Mouse (Mus musculus) CH12.LX (cell line): ENCODE results near the gene Abhd16b. TPM values are rescaled to one million over a fixed set of nuclear protein-coding genes. Genes with fewer than 3 reads are reported as not detected.

Source experiments
- DNase-seq: peaks from one replicate; pipeline ENCODE4 v3.0.0-alpha.2; 2013; ENCODE audit errors: extremely low read depth
- H3K27ac ChIP-seq: 2 replicates; pipeline ENCODE4 v1.5.1; 2012; ENCODE audit warnings: low read depth, mild to moderate bottlenecking, control low read depth, moderate library complexity; ENCODE audit not compliant: insufficient read depth
- H3K27me3 ChIP-seq: replicated peaks from 2 replicates; pipeline ENCODE3; 2012; ENCODE audit warnings: inconsistent platforms
- H3K36me3 ChIP-seq, 2 experiments: replicated peaks in 1 of 2; 2 replicates each; pipeline versions ENCODE3 to v1.6.1; 2012; ENCODE audit warnings: inconsistent platforms in 1 of 2, low read length in 1 of 2, mild to moderate bottlenecking in 1 of 2, mixed read lengths in 1 of 2, moderate library complexity in 1 of 2; ENCODE audit not compliant: control insufficient read depth in 1 of 2, insufficient read depth in 1 of 2
- H3K4me1 ChIP-seq, 2 experiments: 2 replicates each; pipeline ENCODE4 v1.6.1; 2012; ENCODE audit warnings: inconsistent platforms in 1 of 2, moderate library complexity in 1 of 2; ENCODE audit not compliant: insufficient read depth in 2 of 2, control insufficient read depth in 1 of 2
- H3K4me2 ChIP-seq: 2 replicates; pipeline ENCODE4 v1.6.1; 2012; ENCODE audit warnings: low read depth, mild to moderate bottlenecking, control low read depth; ENCODE audit not compliant: poor library complexity, insufficient read depth, severe bottlenecking
- H3K4me3 ChIP-seq, 3 experiments: fragments of 150-350 bp in 1 of 3; sonication (generic) in 1 of 3; replicated peaks in 1 of 3; 2 replicates each; pipeline versions ENCODE3 to v1.5.1; 2011 to 2012; ENCODE audit warnings: low read depth in 2 of 3, low read length in 2 of 3, mild to moderate bottlenecking in 2 of 3, moderate library complexity in 2 of 3, control low read depth in 1 of 3, improper control_type of control experiment in 1 of 3, inconsistent platforms in 1 of 3, mixed read lengths in 1 of 3; ENCODE audit not compliant: poor library complexity in 1 of 3
- H3K79me2 ChIP-seq: replicated peaks from 2 replicates; pipeline ENCODE4 v1.6.1; 2012; ENCODE audit warnings: mild to moderate bottlenecking, moderate library complexity; ENCODE audit not compliant: control insufficient read depth, poor library complexity, insufficient read depth, severe bottlenecking; ENCODE audit errors: extremely low read depth
- H3K9ac ChIP-seq: 2 replicates; pipeline ENCODE4 v1.6.1; 2012; ENCODE audit warnings: low read depth, mild to moderate bottlenecking, control low read depth, moderate library complexity; ENCODE audit not compliant: insufficient read depth
- H3K9me3 ChIP-seq: replicated peaks from 2 replicates; pipeline ENCODE3; 2012; ENCODE audit warnings: low read length, inconsistent platforms, mixed read lengths
- BHLHE40 ChIP-seq: IDR thresholded peaks from 2 replicates; pipeline ENCODE4 v1.6.1; 2011; ENCODE audit warnings: mild to moderate bottlenecking, low read depth, low read length, improper control_type of control experiment
- CHD1 ChIP-seq: IDR thresholded peaks from 2 replicates; pipeline ENCODE4 v1.6.1; 2012; ENCODE audit warnings: low read depth, low read length, improper control_type of control experiment, inconsistent platforms
- E2F4 ChIP-seq: IDR thresholded peaks from 2 replicates; pipeline ENCODE4 v1.6.1; 2011; ENCODE audit warnings: low read depth, low read length, improper control_type of control experiment; ENCODE audit not compliant: insufficient replicate concordance
- ELF1 ChIP-seq: IDR thresholded peaks from 2 replicates; pipeline ENCODE4 v1.6.1; 2014; ENCODE audit warnings: low read depth, mild to moderate bottlenecking, inconsistent platforms, low read length, improper control_type of control experiment
- EP300 ChIP-seq: IDR thresholded peaks from 2 replicates; pipeline ENCODE4 v1.6.1; 2011; ENCODE audit warnings: low read length, improper control_type of control experiment
- ETS1 ChIP-seq: conservative IDR thresholded peaks from 2 replicates; pipeline ENCODE4 v1.6.1; 2012; ENCODE audit warnings: low read depth, mild to moderate bottlenecking, inconsistent platforms, low read length, improper control_type of control experiment, moderate library complexity
- GABPA ChIP-seq: IDR thresholded peaks from 2 replicates; pipeline ENCODE4 v1.6.1; 2012; ENCODE audit warnings: low read depth, low read length, improper control_type of control experiment, inconsistent platforms; ENCODE audit not compliant: insufficient replicate concordance
- IRF4 ChIP-seq: IDR thresholded peaks from 2 replicates; pipeline ENCODE4 v1.6.1; 2014; ENCODE audit warnings: low read depth, mild to moderate bottlenecking, inconsistent platforms, low read length, improper control_type of control experiment
- JUN ChIP-seq: IDR thresholded peaks from 2 replicates; pipeline ENCODE4 v1.6.1; 2011; ENCODE audit warnings: low read depth, mild to moderate bottlenecking, low read length, improper control_type of control experiment, moderate library complexity; ENCODE audit not compliant: insufficient read depth
- JUND ChIP-seq: conservative IDR thresholded peaks from 2 replicates; pipeline ENCODE4 v1.6.1; 2011; ENCODE audit warnings: low read depth, low read length, improper control_type of control experiment
- KAT2A ChIP-seq: IDR thresholded peaks from 2 replicates; pipeline ENCODE4 v1.6.1; 2012; ENCODE audit warnings: low read length, improper control_type of control experiment, inconsistent platforms; ENCODE audit not compliant: insufficient replicate concordance
- MAFK ChIP-seq: IDR thresholded peaks from 2 replicates; pipeline ENCODE4 v1.6.1; 2011; ENCODE audit warnings: low read length, improper control_type of control experiment; ENCODE audit not compliant: insufficient replicate concordance
- MAZ ChIP-seq: IDR thresholded peaks from 2 replicates; pipeline ENCODE4 v1.6.1; 2012; ENCODE audit warnings: low read depth, mild to moderate bottlenecking, inconsistent platforms, low read length, improper control_type of control experiment, moderate library complexity
- MXI1 ChIP-seq: IDR thresholded peaks from 2 replicates; pipeline ENCODE4 v1.6.1; 2011; ENCODE audit warnings: mild to moderate bottlenecking, low read depth, low read length, improper control_type of control experiment
- MYC ChIP-seq: IDR thresholded peaks from 2 replicates; pipeline ENCODE4 v1.6.1; 2011; ENCODE audit warnings: low read depth, mild to moderate bottlenecking, improper control_type of control experiment, low read length
- NELFE ChIP-seq: IDR thresholded peaks from 2 replicates; pipeline ENCODE4 v1.6.1; 2011; ENCODE audit warnings: low read depth, low read length, improper control_type of control experiment
- NRF1 ChIP-seq: IDR thresholded peaks from 2 replicates; pipeline ENCODE4 v1.6.1; 2014; ENCODE audit warnings: low read depth, mild to moderate bottlenecking, inconsistent platforms, low read length, improper control_type of control experiment, moderate library complexity
- PAX5 ChIP-seq: IDR thresholded peaks from 2 replicates; pipeline ENCODE4 v1.6.1; 2012; ENCODE audit warnings: low read length, inconsistent platforms, mixed read lengths
- POLR2A ChIP-seq: IDR thresholded peaks from 2 replicates; pipeline ENCODE4 v1.6.1; 2011; ENCODE audit warnings: low read depth, mild to moderate bottlenecking, improper control_type of control experiment, low read length
- POLR2AphosphoS2 ChIP-seq: IDR thresholded peaks from 2 replicates; pipeline ENCODE4 v1.6.1; 2011; ENCODE audit warnings: low read depth, low read length, improper control_type of control experiment
- RAD21 ChIP-seq: IDR thresholded peaks from 2 replicates; pipeline ENCODE4 v1.6.1; 2011; ENCODE audit warnings: low read depth, mild to moderate bottlenecking, low read length, improper control_type of control experiment, moderate library complexity
- SIN3A ChIP-seq: IDR thresholded peaks from 2 replicates; pipeline ENCODE4 v1.6.1; 2012; ENCODE audit warnings: low read length, improper control_type of control experiment, inconsistent platforms
- TCF12 ChIP-seq: IDR thresholded peaks from 2 replicates; pipeline ENCODE4 v1.6.1; 2014; ENCODE audit warnings: low read depth, mild to moderate bottlenecking, inconsistent platforms, low read length, improper control_type of control experiment
- UBTF ChIP-seq: IDR thresholded peaks from 2 replicates; pipeline ENCODE4 v1.6.1; 2012; ENCODE audit warnings: low read depth, mild to moderate bottlenecking, inconsistent platforms, low read length, improper control_type of control experiment, moderate library complexity
- USF1 ChIP-seq: IDR thresholded peaks from 2 replicates; pipeline ENCODE4 v1.6.1; 2014; ENCODE audit warnings: low read depth, mild to moderate bottlenecking, inconsistent platforms, low read length, improper control_type of control experiment
- USF2 ChIP-seq: conservative IDR thresholded peaks from 2 replicates; pipeline ENCODE4 v1.6.1; 2011; ENCODE audit warnings: low read depth, low read length, improper control_type of control experiment
- ZC3H11A ChIP-seq: IDR thresholded peaks from 2 replicates; pipeline ENCODE4 v1.6.1; 2012; ENCODE audit warnings: low read depth, mild to moderate bottlenecking, inconsistent platforms, low read length, improper control_type of control experiment
- ZKSCAN1 ChIP-seq: IDR thresholded peaks from 2 replicates; pipeline ENCODE4 v1.6.1; 2012; ENCODE audit warnings: low read depth, inconsistent platforms, low read length, improper control_type of control experiment, borderline replicate concordance
- ZMIZ1 ChIP-seq: IDR thresholded peaks from 2 replicates; pipeline ENCODE4 v1.6.1; 2012; ENCODE audit warnings: low read depth, mild to moderate bottlenecking, inconsistent platforms, low read length, improper control_type of control experiment
- ZNF384 ChIP-seq: IDR thresholded peaks from 2 replicates; pipeline ENCODE4 v1.6.1; 2012; ENCODE audit warnings: low read depth, low read length, improper control_type of control experiment, inconsistent platforms
- dilution Hi-C: fragments of 300-500 bp; cut with MboI; formaldehyde crosslinking; loops from 2 replicates; pipeline ENCODE4 v1.14.3; 2020; ENCODE audit warnings: low sequenced_read_pairs; ENCODE audit not compliant: extremely low pct_unique_long_range_greater_than_20kb, extremely low pct_ligation_motif_present
- in situ Hi-C: fragments of 300-500 bp; cut with MboI; formaldehyde crosslinking; loops from 3 replicates; pipeline ENCODE4 v1.14.3; 2019; ENCODE audit warnings: low sequenced_read_pairs, low pct_ligation_motif_present, low pct_unique_long_range_greater_than_20kb, mixed read lengths
- polyA plus RNA-seq: library from polyadenylated mRNA; unstranded; fragments of >175 nt; gene quantifications from 2 replicates; pipeline ENCODE4 v1.2.1, GENCODE M21; 2012; ENCODE audit warnings: low read depth; ENCODE audit not compliant: insufficient read length
- total RNA-seq, 2 experiments: library from RNA; depleted of rRNA; stranded (reverse); fragments of 300-350 nt in 1 of 2; fragments of >200 nt in 1 of 2; gene quantifications; 2 replicates each; pipeline ENCODE4 v1.2.3; 2012 to 2014

The Abhd16b gene
- total and polyA plus RNA-seq, 3 experiments: not detected

DNA sequence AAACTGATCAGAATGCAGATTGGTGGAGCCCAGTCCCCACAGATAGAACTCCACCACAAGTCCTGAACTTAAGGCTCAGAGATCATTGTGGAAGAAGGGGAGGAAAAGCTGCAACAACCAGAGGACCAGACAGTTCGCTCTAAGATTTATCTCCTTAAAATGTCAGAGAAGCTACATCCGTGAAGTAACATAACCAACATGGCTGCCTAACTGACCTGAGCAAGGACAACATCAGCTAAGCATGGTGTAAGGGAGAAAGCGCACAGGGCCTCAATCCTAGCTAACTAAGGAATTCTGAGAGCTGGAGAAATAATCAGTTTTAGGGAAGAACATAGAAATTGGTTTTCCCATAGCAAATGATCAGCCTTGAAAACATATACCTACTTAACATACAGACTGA lies 26.2 kb downstream of the Abhd16b start:
- 0 out of 2 replicates have a peak, but pooled peaks have one; percentile 36 for TF ChIP-seq CHD1
- TF ChIP-seq IRF4: no peak
- dilution Hi-C loops: no loop called here
- Histone ChIP-seq H3K27ac (peak overlapping the region; percentile 35), H3K36me3 (peaks cover 30 to 55% of the 10 kb centered on the region in 2 experiments), H3K4me2 (peak overlapping the region; percentile 63; the same call in 1 of the 2 replicates), H3K9ac (peak overlapping the region; percentile 92), H3K27me3 (no peaks in the 10 kb centered on the region), H3K9me3 (no peaks in the 10 kb centered on the region), H3K79me2 (peaks cover 39% of the 10 kb centered on the region), H3K4me3 (peak overlapping the region; percentile 12 to 90 (median 78)), H3K4me1 (peaks cover 7 to 36% of the 10 kb centered on the region in 2 experiments; a peak in 3 of 4 replicates)
- in situ Hi-C loops: no loop called here
- DNase-seq: no peak

- Histone ChIP-seq H3K27me3 (no peaks in the 10 kb centered on the region), H3K36me3 (peaks cover 22 to 53% of the 10 kb centered on the region in 2 experiments), H3K9ac (peak within 1 kb of the TSS; percentile 97), H3K9me3 (no peaks in the 10 kb centered on the region), H3K4me1 (peaks cover 7 to 39% of the 10 kb centered on the region in 2 experiments; a peak in 3 of 4 replicates), H3K27ac (peak within 1 kb of the TSS; percentile 88), H3K4me3 (peak within 1 kb of the TSS; percentile 78 to 97 (median 90)), H3K79me2 (peaks cover 50% of the 10 kb centered on the region), H3K4me2 (peak within 1 kb of the TSS; percentile 85)
- in situ Hi-C loops (no loop called here), dilution Hi-C loops (no loop called here)
- DNase-seq: peak; percentile 98
- TF ChIP-seq CHD1 (no peak), JUND (no peak), E2F4 (no peak), ZNF384 (no peak), JUN (no peak), EP300 (no peak), MYC (no peak), ETS1 (no peak), TCF12 (peak; percentile 76), UBTF (peak; percentile 85), BHLHE40 (peak; percentile 79), NELFE (peak; percentile 73), USF1 (no peak), MAFK (no peak), USF2 (no peak), PAX5 (no peak), ELF1 (peak; percentile 86), POLR2A (peak; percentile 94), POLR2AphosphoS2 (no peak), SIN3A (peak; percentile 56), ZKSCAN1 (no peak), NRF1 (peak; percentile 96), ZMIZ1 (peak; percentile 82), ZC3H11A (no peak), MXI1 (peak; percentile 57), KAT2A (no peak), GABPA (no peak), RAD21 (no peak), MAZ (no peak), IRF4 (no peak; the same call in 1 of the 2 replicates)
These were observed 27.3 kb downstream of the Abhd16b start, which contains the start of gene Dnajc5 for GRCm38 (mm10) chr2:181520118-181520935. Dnajc5 (plus strand) TSS chr2:181520485.
